Mouse (Mus musculus) intestine, postnatal 0 days (tissue): ENCODE data around the gene Swt1. TPM values are rescaled to one million over a fixed set of nuclear protein-coding genes. Genes with fewer than 3 reads are reported as not detected.
A peak's percentile ranks its signal among the peaks of the same experiment; 100 is the strongest.

Source experiments
- ATAC-seq: fragments of 200-750 bp; cut with Nextera tagmentation; 2 replicates; pipeline ENCODE4 v1.8.0; 2017; ENCODE audit warnings: mild to moderate bottlenecking, moderate TSS enrichment, moderate library complexity
- H3K27ac ChIP-seq: fragments of 300-500 bp; sonication (generic); 2 replicates; pipeline ENCODE4 v1.5.1; 2014; ENCODE audit warnings: mild to moderate bottlenecking, low read depth, low read length, moderate library complexity
- H3K27me3 ChIP-seq: fragments of 300-500 bp; sonication (generic); replicated peaks from 2 replicates; pipeline ENCODE4 v1.6.1; 2014; ENCODE audit warnings: low read length, mixed read lengths; ENCODE audit not compliant: control insufficient read depth, insufficient read depth
- H3K36me3 ChIP-seq: fragments of 300-500 bp; sonication (generic); 2 replicates; pipeline ENCODE4 v1.6.1; 2014; ENCODE audit warnings: mild to moderate bottlenecking, moderate library complexity; ENCODE audit not compliant: control insufficient read depth, insufficient read depth
- H3K4me1 ChIP-seq: fragments of 300-500 bp; sonication (generic); replicated peaks from 2 replicates; pipeline ENCODE4 v1.6.1; 2014; ENCODE audit warnings: antibody characterized with exemption, low read length, mixed read lengths; ENCODE audit not compliant: control insufficient read depth, insufficient read depth
- H3K4me2 ChIP-seq: fragments of 300-500 bp; sonication (generic); replicated peaks from 2 replicates; pipeline ENCODE4 v1.6.1; 2014; ENCODE audit warnings: low read depth, mild to moderate bottlenecking, moderate library complexity
- H3K4me3 ChIP-seq: fragments of 300-500 bp; sonication (generic); 2 replicates; pipeline ENCODE4 v1.5.1; 2014; ENCODE audit warnings: low read depth, low read length
- H3K9ac ChIP-seq: fragments of 300-500 bp; sonication (generic); 2 replicates; pipeline ENCODE4 v1.6.1; 2014; ENCODE audit warnings: mild to moderate bottlenecking, low read depth, low read length
- H3K9me3 ChIP-seq: fragments of 300-500 bp; sonication (generic); 2 replicates; pipeline ENCODE4 v1.6.1; 2016; ENCODE audit warnings: mixed run types; ENCODE audit not compliant: control insufficient read depth
- CTCF ChIP-seq: sonication (generic); IDR thresholded peaks from 2 replicates; pipeline ENCODE4 v1.5.1; 2016; ENCODE audit warnings: low read depth, mild to moderate bottlenecking, control low read depth, antibody characterized with exemption, moderate library complexity
- WGBS: fragments of 180-500 bp; shearing (Covaris S2); extraction: QIAGEN DNeasy Blood & Tissue Kit; methylation state at CpG from one replicate; pipeline ENCODE4 v1.1.7; 2014; 5-methylcytosine and 5-hydroxymethylcytosine counted together
- polyA plus RNA-seq: library from polyadenylated mRNA; unstranded; fragments of >200 nt; fragmentation: Nextera tagmentation; extraction: Ambion mirVana; gene quantifications from 2 replicates; pipeline ENCODE4 v1.2.1, GENCODE M21; 2015

Gene Swt1
- polyA plus RNA-seq, 1 experiment from 2014 or later = 56.7 TPM

DNA sequence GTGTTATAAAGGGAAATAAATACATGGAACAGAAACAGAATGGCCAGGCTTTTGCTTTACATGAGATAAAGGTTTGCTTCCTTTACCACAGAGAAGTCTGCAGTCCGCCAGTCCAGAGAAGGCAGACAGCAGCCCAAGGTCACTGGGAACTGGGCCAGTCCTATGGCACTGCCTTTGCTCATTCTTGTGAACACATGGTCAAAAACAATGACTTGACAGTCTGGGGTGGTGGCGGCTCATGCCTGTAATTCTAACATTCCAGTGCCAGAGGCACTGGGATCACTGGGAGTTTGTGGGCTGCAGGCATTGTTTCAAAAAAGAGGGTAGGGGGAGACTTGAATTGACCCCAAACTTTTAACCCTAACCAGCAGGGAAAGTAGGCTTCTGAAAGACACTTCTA lies 89.3 kb downstream of the Swt1 start:
- H3K27ac ChIP-seq = peak overlapping the region; percentile 64
- ATAC-seq = peak; percentile 39; the same call in 1 of the 2 replicates
- no peaks in the 10 kb centered on the region for H3K36me3 ChIP-seq
- peaks cover 12% of the 10 kb centered on the region; the same call in 1 of the 2 replicates for H3K4me1 ChIP-seq
- WGBS = 29% methylated on average over 2 of the region's 2 CpGs
- no peak overlapping the region for H3K4me3 ChIP-seq
- no peaks in the 10 kb centered on the region for H3K9me3 ChIP-seq
- H3K9ac ChIP-seq = no peak overlapping the region
- TF ChIP-seq CTCF = no peak
- no peaks in the 10 kb centered on the region for H3K27me3 ChIP-seq
- no peak overlapping the region for H3K4me2 ChIP-seq

DNA sequence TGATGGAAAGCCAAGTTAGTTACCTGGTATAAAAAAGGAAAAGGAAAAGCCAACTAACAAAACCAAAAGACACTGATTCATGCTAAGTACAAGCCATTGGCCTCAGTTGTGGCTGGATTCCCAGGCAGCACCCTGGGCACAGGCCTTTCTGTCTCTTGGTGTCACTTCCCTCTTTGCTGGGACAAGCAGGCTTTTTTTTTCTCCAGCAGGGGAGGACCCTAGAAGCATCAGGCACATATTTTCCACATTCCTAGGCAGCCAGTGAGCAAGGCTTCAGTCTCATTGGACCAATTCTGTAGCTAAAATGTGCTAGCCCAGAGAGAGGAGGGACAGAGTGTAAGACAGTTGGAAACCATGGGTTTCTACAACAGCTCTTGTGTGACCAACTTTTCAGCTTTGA lies 90.0 kb downstream of the Swt1 start:
- H3K27ac ChIP-seq = 0 out of 2 replicates have a peak overlapping the region, but pooled peaks have one; percentile 10
- no peak overlapping the region for H3K4me3 ChIP-seq
- H3K4me2 ChIP-seq = no peak overlapping the region
- no peak for TF ChIP-seq CTCF
- no peaks in the 10 kb centered on the region for H3K36me3 ChIP-seq
- H3K4me1 ChIP-seq = peaks cover 12% of the 10 kb centered on the region; the same call in 1 of the 2 replicates
- no peaks in the 10 kb centered on the region for H3K27me3 ChIP-seq
- no peak overlapping the region for H3K9ac ChIP-seq
- no peaks in the 10 kb centered on the region for H3K9me3 ChIP-seq
- no peak for ATAC-seq

GRCm38 (mm10) chr1:151332819-151333218 lies 95.4 kb downstream of the Swt1 start:
- no peaks in the 10 kb centered on the region for H3K9me3 ChIP-seq
- 34% methylated on average over 3 of the region's 3 CpGs for WGBS
- H3K4me2 ChIP-seq = no peak overlapping the region
- ATAC-seq = peak; percentile 63
- no peak for TF ChIP-seq CTCF
- no peaks in the 10 kb centered on the region for H3K27me3 ChIP-seq
- peak overlapping the region; percentile 2; the same call in 1 of the 2 replicates for H3K27ac ChIP-seq
- H3K9ac ChIP-seq = no peak overlapping the region
- no peak overlapping the region for H3K4me3 ChIP-seq
- H3K4me1 ChIP-seq = peaks cover 4% of the 10 kb centered on the region; the same call in 1 of the 2 replicates
- no peaks in the 10 kb centered on the region for H3K36me3 ChIP-seq

GRCm38 (mm10) chr1:151329601-151330000 lies 98.7 kb downstream of the Swt1 start:
- WGBS = 73% methylated on average over 7 of the region's 7 CpGs
- no peak overlapping the region for H3K27ac ChIP-seq
- no peak overlapping the region for H3K9ac ChIP-seq
- no peaks in the 10 kb centered on the region for H3K9me3 ChIP-seq
- no peaks in the 10 kb centered on the region for H3K27me3 ChIP-seq
- H3K4me1 ChIP-seq = peaks cover 4% of the 10 kb centered on the region; the same call in 1 of the 2 replicates
- H3K4me3 ChIP-seq = no peak overlapping the region
- no peaks in the 10 kb centered on the region for H3K36me3 ChIP-seq
- no peak overlapping the region for H3K4me2 ChIP-seq
- TF ChIP-seq CTCF = peak; percentile 26; the same call in 1 of the 2 replicates
- no peak for ATAC-seq

GRCm38 (mm10) chr1:151328341-151329097 lies 99.7 kb downstream of the Swt1 start:
- H3K4me1 ChIP-seq = peaks cover 4% of the 10 kb centered on the region; the same call in 1 of the 2 replicates
- H3K36me3 ChIP-seq = no peaks in the 10 kb centered on the region
- H3K27ac ChIP-seq = no peak overlapping the region
- no peak; the same call in 1 of the 2 replicates for ATAC-seq
- H3K4me2 ChIP-seq = no peak overlapping the region
- TF ChIP-seq CTCF = no peak
- H3K9ac ChIP-seq = no peak overlapping the region
- no peaks in the 10 kb centered on the region for H3K9me3 ChIP-seq
- H3K4me3 ChIP-seq = no peak overlapping the region
- WGBS = 69% methylated on average over 14 of the region's 14 CpGs
- no peaks in the 10 kb centered on the region for H3K27me3 ChIP-seq

GRCm38 (mm10) chr1:151325328-151325727 lies 102.9 kb downstream of the Swt1 start:
- H3K4me3 ChIP-seq = no peak overlapping the region
- 41% methylated on average over 1 of the region's 1 CpGs for WGBS
- H3K27ac ChIP-seq = 0 out of 2 replicates have a peak overlapping the region, but pooled peaks have one; percentile 70
- no peaks in the 10 kb centered on the region for H3K27me3 ChIP-seq
- peak; percentile 79 for ATAC-seq
- no peak overlapping the region for H3K9ac ChIP-seq
- H3K4me2 ChIP-seq = no peak overlapping the region
- no peak for TF ChIP-seq CTCF
- peaks cover 4% of the 10 kb centered on the region; the same call in 1 of the 2 replicates for H3K4me1 ChIP-seq
- H3K9me3 ChIP-seq = no peaks in the 10 kb centered on the region
- H3K36me3 ChIP-seq = no peaks in the 10 kb centered on the region
